Mouse (Mus musculus): Measurements from ENCODE around the gene Uhrf2. TPM values are rescaled to one million over a fixed set of nuclear protein-coding genes. Genes with fewer than 3 reads are reported as not detected.
A peak's percentile ranks its signal among the peaks of the same experiment; 100 is the strongest.

Uhrf2 gene
- total and polyA plus RNA-seq, 2 experiments from 2014 or later, result 28.1 to 79.0 TPM

DNA sequence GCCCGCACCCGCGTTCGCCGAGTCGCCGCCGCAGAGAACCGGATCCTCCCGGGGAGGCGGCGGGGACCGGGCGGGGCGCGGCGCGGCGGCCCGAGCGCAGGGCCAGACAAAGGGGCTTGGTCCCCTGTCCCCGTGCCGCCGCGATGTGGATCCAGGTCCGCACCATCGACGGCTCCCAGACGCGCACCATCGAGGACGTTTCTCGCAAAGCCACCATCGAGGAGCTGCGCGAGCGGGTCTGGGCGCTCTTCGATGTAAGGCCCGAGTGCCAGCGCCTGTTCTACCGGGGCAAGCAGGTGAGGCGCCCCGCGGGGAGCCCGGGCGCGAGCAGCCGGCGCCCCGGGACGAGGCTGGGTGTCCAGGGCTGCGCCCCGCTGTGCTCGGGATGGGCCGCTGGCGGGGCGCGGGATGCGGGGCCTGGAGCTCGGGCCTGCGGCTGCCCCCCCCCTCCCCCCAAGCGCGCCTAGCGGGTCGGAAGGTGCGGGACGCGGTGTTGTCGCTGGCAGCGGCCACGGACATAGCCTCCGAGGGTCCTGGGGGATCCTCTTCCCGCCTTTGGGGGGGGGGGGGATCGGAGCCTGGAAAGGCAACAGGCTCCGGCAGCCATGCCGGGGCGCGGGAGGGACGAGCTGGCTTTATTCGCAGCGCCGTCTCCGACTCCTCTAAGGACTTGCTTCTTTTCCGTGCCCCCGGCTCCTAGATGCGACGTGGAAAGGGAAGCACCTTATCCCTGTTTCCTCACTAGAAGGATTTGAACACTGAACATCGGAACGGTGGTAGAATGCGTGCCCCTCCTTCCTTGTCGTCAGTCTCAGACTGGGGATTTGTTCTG is 539 bp downstream of the Uhrf2 start:
- no peak for TF ChIP-seq CTCF (IDR thresholded peaks at IDR 0.05; ENCODE audit: low read depth)
- Histone ChIP-seq H3K27ac (ENCODE audit: low read depth, low read length) (peak overlapping the region; percentile 98), H3K4me3 (ENCODE audit: low read depth, low read length) (peak overlapping the region; percentile 98), H3K4me2 (ENCODE audit: low read depth) (peak overlapping the region; percentile 81), H3K9me3 (ENCODE audit: low read length) (no peaks in the 10 kb centered on the region), H3K27me3 (ENCODE audit: insufficient read depth, low read length) (no peaks in the 10 kb centered on the region), H3K36me3 (ENCODE audit: insufficient read depth) (no peaks in the 10 kb centered on the region), H3K4me1 (ENCODE audit: insufficient read depth) (peaks cover 32% of the 10 kb centered on the region), H3K9ac (peak overlapping the region; percentile 96)
- peak; percentile 58 for DNase-seq
- 2% methylated on average over 79 of the region's 92 CpGs for WGBS
- ATAC-seq, result peak; percentile 12; the same call in 1 of the 2 replicates

DNA sequence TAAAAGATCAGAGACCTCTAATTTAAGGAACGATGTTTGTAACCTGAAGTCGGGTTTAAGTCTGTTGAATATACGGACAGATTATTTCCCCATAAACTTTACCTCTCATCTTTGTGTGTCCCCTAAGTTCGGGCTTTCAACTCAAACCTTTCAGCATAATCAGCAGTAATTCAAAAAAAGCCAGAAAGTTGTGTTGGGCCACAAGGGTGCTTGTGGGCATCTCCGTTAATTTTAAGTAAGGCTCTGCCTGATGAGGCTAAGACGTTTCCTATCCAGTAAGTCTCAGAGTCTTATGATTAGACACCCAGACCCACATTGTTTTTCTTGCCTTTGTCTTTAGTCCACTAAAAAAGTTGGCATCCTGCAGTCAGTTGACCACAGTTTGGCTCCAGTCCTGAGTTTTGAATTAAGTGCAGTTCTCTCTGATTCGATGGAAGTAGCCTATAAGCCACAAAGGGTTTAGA is 1.2 kb downstream of the Uhrf2 start:
- Histone ChIP-seq H3K27ac (ENCODE audit: low read depth, low read length) (peak overlapping the region; percentile 98), H3K27me3 (ENCODE audit: insufficient read depth, low read length) (no peaks in the 10 kb centered on the region), H3K9me3 (ENCODE audit: low read length) (no peaks in the 10 kb centered on the region), H3K36me3 (ENCODE audit: insufficient read depth) (no peaks in the 10 kb centered on the region), H3K4me3 (ENCODE audit: low read depth, low read length) (peak overlapping the region; percentile 98), H3K4me2 (ENCODE audit: low read depth) (peak overlapping the region; percentile 81), H3K9ac (peak overlapping the region; percentile 96), H3K4me1 (ENCODE audit: insufficient read depth) (peaks cover 32% of the 10 kb centered on the region)
- ATAC-seq (no peak), DNase-seq (peak; percentile 26)
- under 1% methylated on average over 7 of the region's 7 CpGs for WGBS
- TF ChIP-seq CTCF (IDR thresholded peaks at IDR 0.05; ENCODE audit: low read depth), result no peak

DNA sequence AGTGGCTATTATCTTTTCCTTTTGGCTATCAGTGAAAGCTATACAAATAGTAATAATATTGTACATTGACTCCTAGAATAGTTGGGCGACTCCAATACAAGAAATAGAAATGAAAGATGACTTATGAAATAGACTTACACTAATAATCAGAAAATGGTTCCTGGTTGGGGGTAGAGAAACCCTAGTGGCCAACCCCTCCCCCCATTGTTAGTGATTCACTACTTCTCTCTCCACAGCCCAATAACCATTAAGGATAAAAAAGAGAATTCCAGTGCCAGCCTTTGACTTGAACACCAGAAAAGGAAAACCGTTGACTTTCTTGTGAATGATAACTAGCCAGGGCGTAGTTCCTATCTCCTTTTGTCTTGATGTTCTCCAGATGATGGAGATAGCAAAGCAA is 1.9 kb downstream of the Uhrf2 start:
- no peak for TF ChIP-seq CTCF (IDR thresholded peaks at IDR 0.05; ENCODE audit: low read depth)
- H3K9ac ChIP-seq, result no peak overlapping the region
- H3K4me1 ChIP-seq (ENCODE audit: insufficient read depth), result peaks cover 32% of the 10 kb centered on the region
- ATAC-seq (no peak), DNase-seq (no peak)
- no peaks in the 10 kb centered on the region for H3K27me3 ChIP-seq (ENCODE audit: insufficient read depth, low read length)
- peak overlapping the region; percentile 98 for H3K4me3 ChIP-seq (ENCODE audit: low read depth, low read length)
- no peaks in the 10 kb centered on the region for H3K36me3 ChIP-seq (ENCODE audit: insufficient read depth)
- no peak overlapping the region for H3K27ac ChIP-seq (ENCODE audit: low read depth, low read length)
- peak overlapping the region; percentile 81 for H3K4me2 ChIP-seq (ENCODE audit: low read depth)
- no peaks in the 10 kb centered on the region for H3K9me3 ChIP-seq (ENCODE audit: low read length)
- 60% methylated on average over 3 of the region's 3 CpGs for WGBS

DNA sequence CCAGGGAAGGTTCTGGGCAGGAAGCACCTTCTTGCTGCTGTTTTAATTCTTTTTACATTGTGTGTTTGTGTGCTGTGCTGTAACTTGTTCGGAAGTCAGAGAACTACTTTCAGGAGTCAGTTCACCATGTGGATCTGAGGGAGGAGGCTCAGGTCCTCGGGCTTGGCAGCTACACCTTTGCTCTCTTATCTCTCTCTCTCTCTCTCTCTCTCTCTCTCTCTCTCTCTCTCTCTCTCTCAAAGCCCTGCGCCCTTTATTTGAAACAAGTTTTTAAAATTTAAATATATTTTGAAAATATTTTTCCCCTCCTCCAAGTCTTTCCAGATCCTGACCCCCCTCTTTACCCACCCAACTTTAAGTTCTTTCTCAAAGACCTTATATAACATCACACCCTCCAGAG is 5.0 kb downstream of the Uhrf2 start:
- Histone ChIP-seq H3K36me3 (ENCODE audit: insufficient read depth) (no peaks in the 10 kb centered on the region), H3K9ac (no peak overlapping the region), H3K9me3 (ENCODE audit: low read length) (no peaks in the 10 kb centered on the region), H3K4me1 (ENCODE audit: insufficient read depth) (peaks cover 24% of the 10 kb centered on the region), H3K27ac (ENCODE audit: low read depth, low read length) (no peak overlapping the region), H3K4me3 (ENCODE audit: low read depth, low read length) (no peak overlapping the region), H3K27me3 (ENCODE audit: insufficient read depth, low read length) (no peaks in the 10 kb centered on the region), H3K4me2 (ENCODE audit: low read depth) (no peak overlapping the region)
- 62% methylated on average over 3 of the region's 3 CpGs for WGBS
- DNase-seq (no peak), ATAC-seq (no peak)
- TF ChIP-seq CTCF (IDR thresholded peaks at IDR 0.05; ENCODE audit: low read depth), result no peak

DNA sequence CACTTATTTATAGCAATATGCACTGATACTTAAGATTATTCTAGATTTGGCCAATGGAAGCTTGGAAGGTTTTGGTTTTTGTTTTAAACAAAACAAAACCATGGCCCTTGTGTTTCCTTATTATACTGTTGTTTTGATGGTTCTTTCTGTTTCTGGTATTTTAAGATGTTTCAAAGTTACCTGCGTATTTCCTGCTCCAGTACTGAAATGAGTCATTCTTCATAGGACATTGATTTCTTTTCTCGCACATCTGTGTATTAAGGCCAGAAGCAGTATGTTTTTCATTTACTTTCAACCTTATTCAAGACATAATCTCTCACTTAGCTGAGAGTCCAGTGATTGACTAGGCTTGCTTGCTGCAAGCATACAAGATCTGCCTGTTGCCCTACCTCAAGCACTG is 13.4 kb downstream of the Uhrf2 start:
- ATAC-seq (no peak), DNase-seq (no peak)
- 93% methylated on average over 2 of the region's 2 CpGs for WGBS
- Histone ChIP-seq H3K9me3 (ENCODE audit: low read length) (no peaks in the 10 kb centered on the region), H3K27me3 (ENCODE audit: insufficient read depth, low read length) (no peaks in the 10 kb centered on the region), H3K4me2 (ENCODE audit: low read depth) (no peak overlapping the region), H3K36me3 (ENCODE audit: insufficient read depth) (peaks cover 10% of the 10 kb centered on the region; the same call in 1 of the 2 replicates), H3K9ac (no peak overlapping the region), H3K27ac (ENCODE audit: low read depth, low read length) (no peak overlapping the region), H3K4me1 (ENCODE audit: insufficient read depth) (no peaks in the 10 kb centered on the region), H3K4me3 (ENCODE audit: low read depth, low read length) (no peak overlapping the region)
- no peak for TF ChIP-seq CTCF (IDR thresholded peaks at IDR 0.05; ENCODE audit: low read depth)

DNA sequence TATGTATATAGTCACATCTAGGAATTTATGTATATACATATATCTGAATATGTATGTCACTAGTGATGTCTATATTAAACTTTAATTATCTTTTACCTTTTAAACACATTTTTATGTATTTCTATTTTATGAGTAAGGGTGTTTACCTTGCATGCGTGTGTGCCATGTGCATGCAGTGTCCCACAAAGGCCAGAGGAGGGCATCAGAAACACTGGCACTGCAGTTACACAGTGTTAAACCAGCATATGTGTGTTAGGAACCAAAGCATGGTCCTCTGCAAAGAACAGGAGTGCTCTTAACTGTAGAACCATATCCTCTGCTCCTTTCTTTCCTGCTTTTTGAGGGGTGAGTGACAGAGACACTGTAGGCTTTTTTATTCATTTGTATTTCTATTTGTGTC is 14.3 kb downstream of the Uhrf2 start:
- WGBS, result 96% methylated on average over 1 of the region's 1 CpGs
- DNase-seq (no peak), ATAC-seq (no peak)
- no peaks in the 10 kb centered on the region for H3K27me3 ChIP-seq (ENCODE audit: insufficient read depth, low read length)
- peak; percentile 40 for TF ChIP-seq CTCF (IDR thresholded peaks at IDR 0.05; ENCODE audit: low read depth)
- H3K9me3 ChIP-seq (ENCODE audit: low read length), result no peaks in the 10 kb centered on the region
- H3K27ac ChIP-seq (ENCODE audit: low read depth, low read length), result no peak overlapping the region
- H3K9ac ChIP-seq, result no peak overlapping the region
- peaks cover 10% of the 10 kb centered on the region; the same call in 1 of the 2 replicates for H3K36me3 ChIP-seq (ENCODE audit: insufficient read depth)
- H3K4me1 ChIP-seq (ENCODE audit: insufficient read depth), result no peaks in the 10 kb centered on the region
- H3K4me3 ChIP-seq (ENCODE audit: low read depth, low read length), result no peak overlapping the region
- H3K4me2 ChIP-seq (ENCODE audit: low read depth), result no peak overlapping the region

DNA sequence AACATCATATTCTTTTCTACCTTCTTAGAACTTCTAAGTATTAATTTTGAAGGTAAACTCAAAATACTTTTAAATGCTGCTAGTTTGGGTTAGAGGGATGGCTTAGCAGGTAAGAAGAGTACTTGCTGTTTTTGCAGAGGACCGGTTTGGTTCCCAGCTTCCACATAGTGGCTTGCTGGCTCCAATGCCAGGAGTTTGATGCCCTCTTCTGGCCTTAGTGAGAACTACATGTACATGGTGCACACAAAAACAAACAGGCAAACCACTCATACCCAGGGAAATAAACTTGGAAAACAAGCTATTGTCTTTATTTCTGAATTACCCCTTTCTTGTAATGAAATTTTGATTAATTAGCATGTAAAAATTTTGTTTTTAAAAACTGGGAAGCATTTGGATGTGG is 15.5 kb downstream of the Uhrf2 start:
- H3K4me2 ChIP-seq (ENCODE audit: low read depth), result no peak overlapping the region
- H3K9ac ChIP-seq, result no peak overlapping the region
- H3K4me1 ChIP-seq (ENCODE audit: insufficient read depth), result no peaks in the 10 kb centered on the region
- DNase-seq, result no peak
- no peak overlapping the region for H3K4me3 ChIP-seq (ENCODE audit: low read depth, low read length)
- no peaks in the 10 kb centered on the region for H3K9me3 ChIP-seq (ENCODE audit: low read length)
- ATAC-seq, result no peak
- WGBS, result 71% methylated on average over 1 of the region's 1 CpGs
- H3K36me3 ChIP-seq (ENCODE audit: insufficient read depth), result peaks cover 10% of the 10 kb centered on the region; the same call in 1 of the 2 replicates
- no peak overlapping the region for H3K27ac ChIP-seq (ENCODE audit: low read depth, low read length)
- peak; percentile 44; the same call in 1 of the 2 replicates for TF ChIP-seq CTCF (IDR thresholded peaks at IDR 0.05; ENCODE audit: low read depth)
- H3K27me3 ChIP-seq (ENCODE audit: insufficient read depth, low read length), result no peaks in the 10 kb centered on the region
